Mouse (Mus musculus): ENCODE data around the gene Gdpgp1.

The Gdpgp1 gene

GRCm38 (mm10) chr7:80221179-80221750, 11.4 kb upstream of the Gdpgp1 start:
- DNase-seq (ENCODE audit: low read depth, low spot score), result no peak

GRCm38 (mm10) chr7:80227065-80227464, 5.6 kb upstream of the Gdpgp1 start:
- DNase-seq (ENCODE audit: low read depth, low spot score), result no peak

- no peak for DNase-seq (ENCODE audit: low read depth, low spot score)
Measured at GRCm38 (mm10) chr7:80230196-80230595, 2.5 kb upstream of the Gdpgp1 start.

- DNase-seq (ENCODE audit: low read depth, low spot score), result no peak
Measured at GRCm38 (mm10) chr7:80231971-80232488, 635 bp upstream of the Gdpgp1 start.

GRCm38 (mm10) chr7:80233799-80234198, 1.1 kb downstream of the Gdpgp1 start:
- DNase-seq (ENCODE audit: low read depth, low spot score), result no peak

- no peak for DNase-seq (ENCODE audit: low read depth, low spot score)
Measured at GRCm38 (mm10) chr7:80238542-80238941, 5.9 kb downstream of the Gdpgp1 start.

GRCm38 (mm10) chr7:80241661-80242060, 9.0 kb downstream of the Gdpgp1 start:
- DNase-seq (ENCODE audit: low read depth, low spot score), result no peak

GRCm38 (mm10) chr7:80244851-80245250, 12.2 kb downstream of the Gdpgp1 start:
- no peak for DNase-seq (ENCODE audit: low read depth, low spot score)

- peak; percentile 95 for DNase-seq (ENCODE audit: low read depth, low spot score)
Measured at GRCm38 (mm10) chr7:80246148-80246721, 13.6 kb downstream of the Gdpgp1 start, which contains the start of gene Ttll13. TSS of gene Ttll13 (plus strand) at chr7:80246376.

- DNase-seq (ENCODE audit: low read depth, low spot score), result no peak
Measured at GRCm38 (mm10) chr7:80246859-80247258, 14.2 kb downstream of the Gdpgp1 start.

- DNase-seq (ENCODE audit: low read depth, low spot score), result no peak
Measured at GRCm38 (mm10) chr7:80252437-80252836, 19.8 kb downstream of the Gdpgp1 start.

- DNase-seq (ENCODE audit: low read depth, low spot score), result no peak
Measured at GRCm38 (mm10) chr7:80252886-80253285, 20.2 kb downstream of the Gdpgp1 start.

- DNase-seq (ENCODE audit: low read depth, low spot score), result no peak
Measured at GRCm38 (mm10) chr7:80255981-80256380, 23.3 kb downstream of the Gdpgp1 start.

- DNase-seq (ENCODE audit: low read depth, low spot score), result no peak
Measured at GRCm38 (mm10) chr7:80257706-80258105, 25.0 kb downstream of the Gdpgp1 start.

GRCm38 (mm10) chr7:80260625-80261371, 28.1 kb downstream of the Gdpgp1 start, which contains the start of gene Ngrn:
TSS of gene Ngrn (plus strand) at chr7:80261215.
- peak; percentile 79 for DNase-seq (ENCODE audit: low read depth, low spot score)

- DNase-seq (ENCODE audit: low read depth, low spot score), result peak; percentile 50
Measured at GRCm38 (mm10) chr7:80261372-80261990, 28.8 kb downstream of the Gdpgp1 start.

- DNase-seq (ENCODE audit: low read depth, low spot score), result no peak
Measured at GRCm38 (mm10) chr7:80264606-80265005, 31.9 kb downstream of the Gdpgp1 start.

- DNase-seq (ENCODE audit: low read depth, low spot score), result no peak
Measured at GRCm38 (mm10) chr7:80267764-80268163, 35.1 kb downstream of the Gdpgp1 start.

- DNase-seq (ENCODE audit: low read depth, low spot score), result peak; percentile 94
Measured at GRCm38 (mm10) chr7:80268897-80269750, 36.5 kb downstream of the Gdpgp1 start, which contains the start of gene Vps33b. TSS of gene Vps33b (plus strand) at chr7:80269649.

- DNase-seq (ENCODE audit: low read depth, low spot score), result no peak
Measured at GRCm38 (mm10) chr7:80269751-80270255, 37.1 kb downstream of the Gdpgp1 start.

GRCm38 (mm10) chr7:80273456-80273855, 40.8 kb downstream of the Gdpgp1 start:
- no peak for DNase-seq (ENCODE audit: low read depth, low spot score)
